Mouse (Mus musculus) megakaryocyte, embryonic 14.5 days (primary cell): ENCODE measurements at regions not wholly inside any gene's neighbourhood (a gene's known extent, or its start where the extent isn't known, plus 50 kb on each side); places are given as distances from the start of the nearest gene placed in this dataset.

Experiments
- FLI1 ChIP-seq: IDR thresholded peaks from 2 replicates; pipeline ENCODE4 v1.6.1; 2012; ENCODE audit warnings: low read length, inconsistent platforms, mixed read lengths
- GATA1 ChIP-seq: IDR thresholded peaks from 3 replicates; pipeline ENCODE4 v1.6.1; 2012; ENCODE audit warnings: mixed read lengths, low read length, inconsistent platforms, borderline replicate concordance

GRCm38 (mm10) chr7:117103035-117103434, 277.7 kb upstream of the Xylt1 start:
- TF ChIP-seq GATA1 (no peak), FLI1 (no peak)
